Mouse (Mus musculus) bone marrow macrophage, adult 2 months (primary cell): Measurements from ENCODE around the gene Fam57a.

Experiments
- CTCF ChIP-seq: IDR thresholded peaks from 2 replicates; pipeline ENCODE4 v1.5.1; 2012; ENCODE audit warnings: low read depth, mild to moderate bottlenecking, low read length, moderate library complexity
- POLR2A ChIP-seq: IDR thresholded peaks from 2 replicates; pipeline ENCODE4 v1.6.1; 2012; ENCODE audit warnings: mild to moderate bottlenecking, low read depth, low read length, borderline replicate concordance

DNA sequence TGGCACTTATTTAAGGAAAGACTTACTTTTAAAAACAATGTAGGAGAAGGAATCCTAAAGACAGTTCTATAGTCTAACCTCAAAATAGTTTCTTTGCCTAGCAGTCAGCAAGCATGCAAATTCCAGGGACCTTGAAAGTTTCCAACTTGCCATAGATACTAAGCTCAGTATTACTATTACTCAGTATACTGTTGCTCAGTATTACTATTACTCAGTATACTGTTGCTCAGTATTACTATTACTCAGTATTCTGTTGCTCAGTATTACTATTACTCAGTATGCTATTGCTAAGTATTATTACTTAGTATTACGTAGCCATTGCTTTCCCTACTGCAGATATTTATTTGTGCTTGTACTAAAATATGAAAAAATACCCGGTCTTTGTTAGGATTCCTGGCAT lies 60.3 kb downstream of the Fam57a start:
- TF ChIP-seq POLR2A (no peak), CTCF (no peak)
